Mouse (Mus musculus) bone marrow, adult 2 months (tissue): ENCODE measurements at regions not wholly inside any gene's neighbourhood (a gene's known extent, or its start where the extent isn't known, plus 50 kb on each side); places are given as distances from the start of the nearest gene placed in this dataset.

Experiments used
- CTCF ChIP-seq: fragments of 200-500 bp; IDR thresholded peaks from 2 replicates; pipeline ENCODE4 v1.5.1; 2011; ENCODE audit warnings: low read length, control low read depth; ENCODE audit not compliant: control insufficient read depth, insufficient read depth
- POLR2A ChIP-seq: fragments of 200-500 bp; IDR thresholded peaks from 2 replicates; pipeline ENCODE4 v1.6.1; 2011; ENCODE audit warnings: low read depth, mild to moderate bottlenecking, control low read depth, low read length, borderline replicate concordance; ENCODE audit not compliant: control insufficient read depth

GRCm38 (mm10) chr3:21639576-21639975 is 436.9 kb upstream of the Tbl1xr1 start:
- TF ChIP-seq POLR2A (no peak), CTCF (no peak)
